ENCODE assay signal across 31 mouse cellular contexts in the genomic region with DNA sequence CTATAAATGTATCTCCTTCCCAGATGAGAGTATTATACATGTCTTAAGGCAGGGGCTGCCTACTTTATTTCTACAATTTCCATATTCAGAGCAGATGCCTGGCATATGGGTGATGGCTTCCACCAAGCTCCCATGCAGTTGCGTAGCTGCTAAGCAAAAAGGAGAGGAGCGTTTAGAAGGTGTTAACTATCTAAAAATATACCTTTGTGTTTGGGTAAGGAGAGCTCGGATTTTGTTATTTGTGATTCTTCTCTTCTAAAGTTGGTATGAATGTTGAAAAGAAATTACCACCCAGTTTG. TPM values are rescaled to one million over a fixed set of nuclear protein-coding genes. Genes with fewer than 3 reads are reported as not detected.
DNase-seq lines count a peak whose midpoint lies in the region; ATAC-seq and TF ChIP-seq lines count a peak whose summit lies in the region.
"Had no signal": no experiment of that assay in that cellular context is flagged by ENCODE, and none has a peak within 500 bp of the region (broad histone marks: within the 10 kb centered on the region; RNA-seq: fewer than 3 reads in every experiment).

No protein-coding gene starts in this region.

- no peaks in the 10 kb centered on the region for H3K36me3 ChIP-seq in embryonic facial prominence, embryonic 13.5 days
- H3K36me3 ChIP-seq in embryonic facial prominence, embryonic 10.5 days (replicated peaks) = no peaks in the 10 kb centered on the region
- H3K36me3 ChIP-seq in CH12.LX (replicated peaks in 1 of 2; ENCODE audit: control insufficient read depth in 1 of 2, insufficient read depth in 1 of 2, low read length in 1 of 2) = no peaks in the 10 kb centered on the region
- no peaks in the 10 kb centered on the region for H3K36me3 ChIP-seq in macrophage (ENCODE audit: inconsistent target)
- no peaks in the 10 kb centered on the region for H3K36me3 ChIP-seq in liver, embryonic 12.5 days
- H3K36me3 ChIP-seq: embryonic facial prominence, embryonic 12.5 days; G1E; heart, embryonic 10.5 days; heart, embryonic 15.5 days; intestine, embryonic 15.5 days; limb, embryonic 13.5 days; liver, embryonic 13.5 days; midbrain, embryonic 13.5 days had no signal

- TF ChIP-seq POLR2A in CH12.LX (IDR thresholded peaks at IDR 0.05; ENCODE audit: low read depth, low read length) = no peak

- H3K4me2 ChIP-seq in embryonic facial prominence, embryonic 13.5 days = no peak overlapping the region
- peak overlapping the region; percentile 65; the same call in 1 of the 2 replicates for H3K4me2 ChIP-seq in CH12.LX (ENCODE audit: insufficient read depth, low read depth, poor library complexity, severe bottlenecking)
- H3K4me2 ChIP-seq in liver, embryonic 12.5 days = no peak overlapping the region
- H3K4me2 ChIP-seq: embryonic facial prominence, embryonic 12.5 days; forebrain, embryonic 13.5 days; heart, embryonic 15.5 days; intestine, embryonic 15.5 days; limb, embryonic 13.5 days; liver, embryonic 13.5 days; midbrain, embryonic 13.5 days had no signal

- H3K9me3 ChIP-seq in embryonic facial prominence, embryonic 13.5 days = no peaks in the 10 kb centered on the region
- H3K9me3 ChIP-seq in embryonic facial prominence, embryonic 10.5 days = no peaks in the 10 kb centered on the region
- no peaks in the 10 kb centered on the region for H3K9me3 ChIP-seq in CH12.LX (replicated peaks; ENCODE audit: low read length)
- no peaks in the 10 kb centered on the region for H3K9me3 ChIP-seq in liver, embryonic 12.5 days (replicated peaks)
- H3K9me3 ChIP-seq: embryonic facial prominence, embryonic 12.5 days; forebrain, embryonic 13.5 days; G1E; heart, embryonic 10.5 days; heart, embryonic 15.5 days; intestine, embryonic 15.5 days; limb, embryonic 13.5 days; liver, embryonic 13.5 days; midbrain, embryonic 13.5 days had no signal

- in situ Hi-C loops in CH12.LX (cut with MboI; ENCODE audit: low pct_ligation_motif_present, low pct_unique_long_range_greater_than_20kb, low sequenced_read_pairs) = no loop called here

- dilution Hi-C loops in CH12.LX (cut with MboI; ENCODE audit: extremely low pct_ligation_motif_present, extremely low pct_unique_long_range_greater_than_20kb, low sequenced_read_pairs) = no loop called here

- peaks cover 42% of the 10 kb centered on the region for H3K4me1 ChIP-seq in embryonic facial prominence, embryonic 13.5 days
- peaks cover 44% of the 10 kb centered on the region for H3K4me1 ChIP-seq in embryonic facial prominence, embryonic 10.5 days
- peaks cover 16 to 77% of the 10 kb centered on the region in 2 experiments for H3K4me1 ChIP-seq in CH12.LX (ENCODE audit: control insufficient read depth in 1 of 2, insufficient read depth in 2 of 2)
- no peaks in the 10 kb centered on the region for H3K4me1 ChIP-seq in liver, embryonic 12.5 days
- H3K4me1 ChIP-seq: intestine, embryonic 15.5 days; liver, embryonic 13.5 days had no signal

- no peak for TF ChIP-seq RAD21 in CH12.LX (IDR thresholded peaks at IDR 0.05; ENCODE audit: low read depth, low read length)

- TF ChIP-seq CTCF in layer of hippocampus, adult 2 months (conservative IDR thresholded peaks at IDR 0.05) = no peak
- no peak for TF ChIP-seq CTCF in CH12.LX (conservative IDR thresholded peaks at IDR 0.05 in 1 of 2, IDR thresholded peaks at IDR 0.05 in 1 of 2; ENCODE audit: low read depth in 2 of 2, low read length in 2 of 2)

- H3K27ac ChIP-seq in embryonic facial prominence, embryonic 13.5 days = peak overlapping the region; percentile 89; the same call in 1 of the 2 replicates
- H3K27ac ChIP-seq in embryonic facial prominence, embryonic 10.5 days (replicated peaks) = no peak overlapping the region
- no peak overlapping the region for H3K27ac ChIP-seq in layer of hippocampus, adult 2 months
- H3K27ac ChIP-seq in CH12.LX (ENCODE audit: insufficient read depth, low read depth) (peak overlapping the region; percentile 71), macrophage (peak overlapping the region; percentile 16; the same call in 1 of the 2 replicates)
- no peak overlapping the region for H3K27ac ChIP-seq in liver, embryonic 12.5 days
- H3K27ac ChIP-seq: forebrain, embryonic 13.5 days; heart, embryonic 10.5 days; heart, embryonic 15.5 days; hindbrain, postnatal 0 days; intestine, embryonic 15.5 days; limb, embryonic 13.5 days; liver, embryonic 13.5 days; midbrain, embryonic 13.5 days; stomach, postnatal 0 days had no signal

- ATAC-seq in embryonic facial prominence, embryonic 13.5 days (ENCODE audit: insufficient number of reproducible peaks, insufficient read depth, low FRiP score, low TSS enrichment, low read depth) = no peak
- ATAC-seq in liver, embryonic 12.5 days = no peak
- ATAC-seq: forebrain, embryonic 13.5 days; hindbrain, postnatal 0 days; lung, postnatal 0 days; midbrain, embryonic 13.5 days had no signal

- no peak overlapping the region for H3K4me3 ChIP-seq in embryonic facial prominence, embryonic 13.5 days
- no peak overlapping the region for H3K4me3 ChIP-seq in embryonic facial prominence, embryonic 10.5 days
- H3K4me3 ChIP-seq in layer of hippocampus, adult 2 months = no peak overlapping the region
- H3K4me3 ChIP-seq in CH12.LX (replicated peaks in 1 of 3; ENCODE audit: low read depth in 2 of 3, low read length in 2 of 3, poor library complexity in 1 of 3) (peak overlapping the region in 2 of 3 experiments; percentile 13 to 75), macrophage (ENCODE audit: inconsistent target) (no peak overlapping the region)
- no peak overlapping the region for H3K4me3 ChIP-seq in liver, embryonic 12.5 days
- H3K4me3 ChIP-seq: embryonic facial prominence, embryonic 12.5 days; forebrain, embryonic 13.5 days; heart, embryonic 10.5 days; heart, embryonic 15.5 days; intestine, embryonic 15.5 days; limb, embryonic 13.5 days; liver, embryonic 13.5 days; midbrain, embryonic 13.5 days had no signal

- 62% methylated on average over 3 of the region's 3 CpGs for whole genome bisulfite sequencing in embryonic facial prominence, embryonic 13.5 days
- WGBS in embryonic facial prominence, embryonic 10.5 days = 84% methylated on average over 3 of the region's 3 CpGs
- 100% methylated on average over 3 of the region's 3 CpGs for WGBS in macrophage (ENCODE audit: missing documents)
- WGBS in liver, embryonic 12.5 days (ENCODE audit: insufficient replicate concordance) = 72% methylated on average over 3 of the region's 3 CpGs

- H3K9ac ChIP-seq in embryonic facial prominence, embryonic 13.5 days = no peak overlapping the region
- H3K9ac ChIP-seq in CH12.LX (ENCODE audit: insufficient read depth, low read depth) = peak overlapping the region; percentile 56
- H3K9ac ChIP-seq in liver, embryonic 12.5 days = no peak overlapping the region
- H3K9ac ChIP-seq: embryonic facial prominence, embryonic 12.5 days; forebrain, embryonic 13.5 days; heart, embryonic 15.5 days; intestine, embryonic 15.5 days; limb, embryonic 13.5 days; liver, embryonic 13.5 days; midbrain, embryonic 13.5 days had no signal

- TF ChIP-seq EP300 in CH12.LX (IDR thresholded peaks at IDR 0.05; ENCODE audit: low read length) = no peak

- no peaks in the 10 kb centered on the region for H3K27me3 ChIP-seq in embryonic facial prominence, embryonic 13.5 days
- no peaks in the 10 kb centered on the region for H3K27me3 ChIP-seq in embryonic facial prominence, embryonic 10.5 days (replicated peaks; ENCODE audit: low read depth, poor library complexity, severe bottlenecking)
- no peaks in the 10 kb centered on the region for H3K27me3 ChIP-seq in CH12.LX (replicated peaks)
- no peaks in the 10 kb centered on the region; the same call in 1 of the 2 replicates for H3K27me3 ChIP-seq in liver, embryonic 12.5 days (replicated peaks)
- H3K27me3 ChIP-seq: embryonic facial prominence, embryonic 12.5 days; forebrain, embryonic 13.5 days; intestine, embryonic 15.5 days; liver, embryonic 13.5 days; midbrain, embryonic 13.5 days had no signal

- H3K79me2 ChIP-seq in CH12.LX (replicated peaks; ENCODE audit: control insufficient read depth, extremely low read depth, insufficient read depth, poor library complexity, severe bottlenecking) (no peaks in the 10 kb centered on the region; the same call in 1 of the 2 replicates), macrophage (ENCODE audit: inconsistent target) (no peaks in the 10 kb centered on the region)

- DNase-seq in embryonic facial prominence, embryonic 10.5 days (ENCODE audit: low spot score) = no peak
- DNase-seq in layer of hippocampus, adult 2 months (ENCODE audit: low spot score in 2 of 2) = peak; percentile 31 to 48
- DNase-seq in layer of hippocampus, postnatal 10 days (ENCODE audit: low spot score in 2 of 2) = no peak
- no peak for DNase-seq in CH12.LX (ENCODE audit: extremely low read depth)
- no peak for DNase-seq in cerebellum, postnatal 10 days
- DNase-seq: adrenal gland, adult 8-10 months; cerebellum, adult 8-10 months; cerebellum, postnatal 36 days; gastrocnemius, postnatal 14 days; kidney, postnatal 14 days; layer of hippocampus, postnatal 36 days; liver, embryonic 13.5 days; lung, adult 18-20 months; lung, postnatal 4 days; retina, postnatal 1 day; thymus, adult 2 months; thymus, postnatal 36 days had no signal

TF ChIP-seq in CH12.LX, 34 proteins besides CTCF, POLR2A, EP300 and RAD21:
- 0 out of 2 replicates have a peak, but pooled peaks have one; percentile 66 for TF ChIP-seq CHD1 (IDR thresholded peaks at IDR 0.05; ENCODE audit: low read depth, low read length)
- no peak for TF ChIP-seq ZC3H11A (IDR thresholded peaks at IDR 0.05; ENCODE audit: low read depth, low read length)
- TF ChIP-seq MEF2A (IDR thresholded peaks at IDR 0.05; ENCODE audit: borderline replicate concordance, low read depth, low read length) = no peak
- TF ChIP-seq TCF12 (IDR thresholded peaks at IDR 0.05; ENCODE audit: low read depth, low read length) = no peak

RNA-seq across cellular contexts. Expression of a gene that starts 41.3 kb away (rescaled TPM):
- polyA plus RNA-seq in embryonic facial prominence, embryonic 13.5 days (2015; fragmentation: Nextera tagmentation; extraction: Ambion mirVana) = 22.7 and 25.5 TPM in 2 replicates
- polyA plus RNA-seq in embryonic facial prominence, embryonic 10.5 days (2016; fragmentation: Nextera tagmentation; extraction: Ambion mirVana) = 2.2 and 2.5 TPM in 2 replicates
- 1 to 10 TPM; 3.1 to 3.2 TPM for total RNA-seq in layer of hippocampus, adult 2 months (2021)
- total RNA-seq in layer of hippocampus, postnatal 10 days (2021) = 10 to 100 TPM; 10.2 to 10.9 TPM
- total RNA-seq in CH12.LX (2012; rRNA removed) (122 and 153 TPM in 2 replicates), CH12.LX (2014; rRNA removed) (93.3 and 112 TPM in 2 replicates)
- polyA plus RNA-seq in CH12.LX (2012; ENCODE audit: insufficient read length, low read depth) (95.3 and 102 TPM in 2 replicates), macrophage (2018) (109 to 325 TPM (median 215 TPM) in 3 replicates)
- total RNA-seq in macrophage (2018; cell fraction: chromatin; rRNA removed) = 1,000 to 10,000 TPM in 9 of 26 experiments, 100 to 1,000 TPM in 11, 10 to 100 TPM in 6; 63.7 to 5,506 (median 273) TPM
- total RNA-seq in macrophage (2018; cell fraction: cytosol; rRNA removed) = 1,000 to 10,000 TPM in 1 of 26 experiments, 100 to 1,000 TPM in 21, 10 to 100 TPM in 4; 88.7 to 1,140 (median 221) TPM
- total RNA-seq in macrophage (2018; cell fraction: nucleus; rRNA removed) = 1,000 to 10,000 TPM in 7 of 26 experiments, 100 to 1,000 TPM in 19; 112 to 3,963 (median 377) TPM
- polyA plus RNA-seq in liver, embryonic 12.5 days (2016; fragmentation: Nextera tagmentation; extraction: Ambion mirVana) = 17.8 and 18.6 TPM in 2 replicates

Comparison
In these comparisons a context has a peak if more than half of its experiments do, and no peak if none do; other contexts are left out.
1. H3K27ac ChIP-seq: peak in embryonic facial prominence, embryonic 13.5 days (single experiment), CH12.LX (single experiment) and macrophage (single experiment); none in embryonic facial prominence, embryonic 10.5 days (single experiment), layer of hippocampus, adult 2 months (single experiment) and liver, embryonic 12.5 days (single experiment).
2. DNase-seq: peak in layer of hippocampus, adult 2 months (2 of 2); none in embryonic facial prominence, embryonic 10.5 days (single experiment), layer of hippocampus, postnatal 10 days (0 of 2), CH12.LX (single experiment) and cerebellum, postnatal 10 days (0 of 2).
3. H3K4me3 ChIP-seq: peak in CH12.LX (2 of 3); none in embryonic facial prominence, embryonic 13.5 days (single experiment), embryonic facial prominence, embryonic 10.5 days (single experiment), layer of hippocampus, adult 2 months (single experiment), macrophage (single experiment) and liver, embryonic 12.5 days (single experiment).